Mouse (Mus musculus) right cerebral cortex, postnatal 14 days (tissue): Measurements from ENCODE around the gene Vmn1r4.

Experiments used
- DNase-seq: peaks from one replicate; pipeline ENCODE4 v3.0.0; 2022

Gene Vmn1r4

DNA sequence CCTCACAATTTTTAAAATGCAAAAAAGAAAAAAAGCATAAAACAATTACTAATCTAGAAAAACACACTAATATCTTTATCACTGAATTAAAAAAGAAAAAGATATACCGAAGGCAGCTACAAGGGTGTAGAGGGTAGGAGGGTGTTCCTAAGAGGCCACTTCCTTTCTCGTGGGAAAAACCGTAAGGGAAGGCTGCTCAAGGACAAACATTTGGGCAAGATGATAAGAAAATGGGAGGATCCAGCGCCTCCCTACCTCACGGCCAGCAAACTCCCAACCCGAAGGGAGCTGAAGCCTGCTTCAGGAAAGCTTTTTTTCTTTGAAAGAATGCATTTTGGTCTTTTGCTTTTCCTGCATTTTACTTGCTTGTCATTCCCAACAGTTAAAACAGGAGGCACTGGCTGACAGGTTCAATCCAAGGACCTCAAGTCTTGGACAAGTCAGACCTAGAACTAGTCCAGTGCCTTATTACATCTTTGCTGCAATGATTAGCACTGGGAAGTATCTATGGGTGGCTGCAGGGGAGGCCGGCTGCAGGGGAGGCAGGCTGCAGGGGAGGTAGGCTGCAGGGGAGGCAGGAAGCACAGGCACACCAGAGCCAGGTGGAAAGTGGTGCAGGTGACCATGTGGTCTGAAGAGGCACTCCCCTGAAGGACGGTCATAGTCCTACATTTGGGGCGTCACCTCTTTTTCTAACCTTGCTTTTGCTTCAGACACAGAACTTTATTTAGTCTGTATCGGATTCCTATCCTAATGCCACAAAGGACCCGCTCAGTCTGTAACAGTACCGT lies 6.0 kb upstream of the Vmn1r4 start:
- DNase-seq = no peak

DNA sequence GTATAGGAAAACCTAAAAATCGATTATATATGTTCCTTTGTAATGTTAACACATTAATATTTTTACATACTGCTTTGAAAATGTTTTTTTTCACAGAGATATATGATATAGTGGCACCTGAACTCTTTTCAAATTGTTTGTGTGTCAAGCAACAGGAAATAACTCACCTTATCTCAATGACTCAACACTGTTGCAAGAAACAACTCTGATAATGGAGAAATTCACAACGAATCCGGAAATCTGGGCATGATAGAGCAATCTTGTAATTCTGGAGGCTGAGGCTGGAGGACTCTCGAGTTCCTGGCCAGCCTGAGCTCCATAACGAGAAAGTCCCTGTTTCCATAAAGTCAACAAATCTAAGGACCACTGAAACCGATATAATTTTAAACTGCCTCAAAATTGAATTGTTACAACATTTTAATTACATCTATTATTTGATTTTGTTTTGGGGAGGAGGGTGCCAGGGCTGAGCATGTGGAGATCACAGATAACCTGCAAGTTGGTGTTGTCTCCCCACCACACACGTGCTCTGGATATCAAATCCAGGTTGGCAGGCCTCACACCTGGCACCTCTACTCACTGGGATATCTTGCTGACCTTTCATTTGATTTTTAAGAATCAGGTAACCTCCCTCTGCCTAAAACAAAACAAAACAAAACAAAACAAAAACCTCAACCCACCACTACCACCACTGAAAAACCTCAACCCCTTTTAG lies 4.3 kb upstream of the Vmn1r4 start:
- DNase-seq = no peak

DNA sequence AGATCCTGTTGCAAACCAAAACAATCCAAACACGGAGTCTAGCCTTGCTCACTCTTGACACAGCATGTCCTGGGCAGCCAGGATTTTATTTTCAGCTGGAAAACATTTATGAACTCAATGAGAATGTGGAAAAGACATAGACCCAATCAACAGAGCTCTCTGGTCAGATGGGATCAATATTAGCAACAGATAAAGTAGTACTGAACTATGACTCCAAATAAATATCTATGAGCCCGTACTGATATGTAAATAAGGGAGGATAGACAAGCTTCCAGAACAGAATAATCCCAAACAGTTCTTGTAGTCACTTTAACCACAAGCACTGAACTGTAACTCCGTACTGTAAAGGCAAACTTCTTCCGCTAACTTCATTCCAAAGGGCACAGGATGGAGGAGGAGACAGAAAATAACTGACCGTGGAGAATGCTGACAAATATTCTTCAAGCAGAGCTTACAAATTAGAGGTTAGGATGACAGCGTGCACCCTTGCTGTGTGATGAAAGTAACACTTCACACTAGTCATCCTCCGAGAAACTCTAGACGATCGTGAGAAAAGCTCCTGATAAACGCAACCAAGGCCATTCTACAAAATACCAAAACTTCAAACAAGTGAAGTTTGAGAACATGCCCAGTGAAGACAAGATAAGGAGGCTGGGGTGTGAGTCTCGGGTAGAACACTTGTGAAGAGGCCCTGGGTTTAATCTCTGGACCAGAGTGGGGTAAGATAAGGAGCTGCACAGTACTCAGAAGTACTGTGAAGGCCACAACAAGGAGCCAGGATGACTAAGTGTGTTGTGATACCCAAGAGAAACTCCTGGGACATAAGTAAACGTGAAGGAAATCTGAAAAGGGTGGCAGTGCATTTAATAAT lies 3.4 kb upstream of the Vmn1r4 start:
- DNase-seq = no peak

GRCm38 (mm10) chr6:56923331-56923725 lies 487 bp upstream of the Vmn1r4 start:
- no peak for DNase-seq

DNA sequence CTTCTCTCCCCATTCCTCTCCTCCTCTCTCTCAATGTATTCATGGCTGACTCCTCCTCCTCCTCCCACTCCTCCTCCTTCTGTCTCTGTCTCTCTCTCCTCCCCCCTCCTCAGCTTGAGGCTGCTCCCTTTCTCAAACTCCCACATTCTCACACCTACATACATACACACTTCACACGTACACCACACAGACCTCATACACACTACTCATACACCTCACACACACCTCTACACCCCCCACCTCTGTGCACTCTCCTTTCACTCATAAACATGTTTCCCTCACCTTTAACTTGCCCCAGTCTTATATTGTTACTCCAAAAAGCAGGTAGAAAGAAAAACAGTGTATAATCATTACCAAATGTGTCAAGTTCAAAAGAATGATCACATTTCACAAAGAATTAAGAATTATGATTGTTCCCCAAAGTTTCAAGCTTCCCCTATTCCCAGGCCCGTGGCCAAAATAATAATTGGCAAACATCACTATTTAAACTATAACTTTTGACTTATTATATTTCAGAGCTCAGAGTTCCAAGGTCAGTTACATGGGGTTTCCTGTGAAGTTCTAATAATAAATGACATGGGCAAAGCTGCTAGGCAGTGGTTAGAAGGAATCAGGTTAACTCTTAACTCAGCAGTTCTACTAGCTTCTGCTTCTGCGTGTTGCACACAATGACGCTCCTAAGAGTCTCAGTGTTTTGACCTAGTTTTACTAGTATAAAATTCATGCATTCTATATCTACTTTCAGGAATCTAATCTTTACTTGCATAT lies 8.0 kb downstream of the Vmn1r4 start:
- DNase-seq = no peak

DNA sequence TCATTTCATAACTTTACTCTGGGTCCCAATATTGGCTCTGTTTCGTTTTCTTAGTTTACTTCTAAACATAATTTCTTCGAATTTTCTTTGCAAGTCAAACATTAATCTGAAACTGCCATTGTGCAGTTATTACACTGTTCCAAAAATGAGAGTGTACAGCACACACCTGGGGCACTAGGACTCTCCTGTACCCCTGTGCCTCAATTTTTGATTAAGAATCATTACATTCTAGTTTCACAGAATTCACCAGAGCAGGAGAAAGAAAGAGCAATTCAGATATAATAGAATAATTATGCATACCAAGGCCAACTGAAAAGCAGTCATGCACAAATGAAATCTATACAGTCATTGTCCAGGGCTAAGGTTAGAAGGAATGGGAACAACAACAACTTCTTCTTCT lies 8.6 kb downstream of the Vmn1r4 start:
- no peak for DNase-seq

DNA sequence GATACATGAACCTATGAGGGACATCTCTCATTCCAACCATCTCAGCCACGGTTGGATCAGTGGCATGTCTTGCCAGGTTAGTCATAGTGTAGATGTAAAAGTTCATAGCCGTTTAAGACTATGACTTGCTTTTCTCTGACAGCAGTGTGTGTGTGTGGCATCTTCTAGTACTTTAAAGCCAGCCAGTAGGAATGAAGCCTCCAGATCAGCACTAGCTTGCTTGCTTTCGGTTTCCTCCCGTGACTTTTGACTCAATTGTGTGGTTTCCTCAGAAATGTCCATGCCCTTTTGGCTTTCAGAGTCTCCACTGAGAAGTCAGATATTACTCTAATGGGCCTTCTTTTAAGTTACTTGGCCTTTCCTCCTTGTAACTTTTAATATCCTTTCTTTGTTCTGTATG lies 10.6 kb downstream of the Vmn1r4 start:
- DNase-seq = no peak

GRCm38 (mm10) chr6:56956436-56956835 lies 32.6 kb downstream of the Vmn1r4 start:
- no peak for DNase-seq

GRCm38 (mm10) chr6:56969973-56970372 lies 46.2 kb downstream of the Vmn1r4 start, which contains the start of gene Vmn1r5:
Gene Vmn1r5 (plus strand): TSS chr6:56970273.
- no peak for DNase-seq

DNA sequence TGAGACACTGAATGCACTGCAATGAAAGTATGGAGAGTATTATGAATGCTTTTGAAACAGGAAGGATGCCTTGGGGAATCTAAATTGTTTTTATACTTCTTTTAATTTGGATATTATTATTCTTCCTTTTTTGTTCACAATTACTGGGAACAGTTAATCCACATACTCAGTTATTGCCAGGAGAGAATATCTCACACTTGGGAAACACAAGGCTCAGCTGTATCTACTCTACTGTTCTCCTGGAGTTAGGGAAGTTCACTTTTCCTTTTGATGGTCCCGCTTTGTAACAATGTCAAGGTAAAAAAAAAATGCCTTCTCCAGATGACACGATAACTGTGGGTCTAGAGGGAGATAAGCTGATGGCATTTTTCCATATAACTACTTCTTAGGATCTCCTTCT lies 73.1 kb downstream of the Vmn1r4 start, which contains the start of gene Vmn1r6:
Gene Vmn1r6 (plus strand): TSS at position 301 of the 400 bp plus-strand sequence.
- DNase-seq = no peak
